Mouse (Mus musculus) kidney, adult 8-10 months (tissue): Measurements from ENCODE around the gene Ltb.

Experiments used
- DNase-seq, 2 experiments: peaks; one replicate each; pipeline ENCODE4 v3.0.0; 2022

The Ltb gene

GRCm38 (mm10) chr17:35165451-35166155, 28.6 kb upstream of the Ltb start:
- peak in 1 of 2 experiments; percentile 28 for DNase-seq

- DNase-seq, result peak; percentile 82
Observed at GRCm38 (mm10) chr17:35166352-35167035, 27.7 kb upstream of the Ltb start.

- DNase-seq, result no peak
Observed at GRCm38 (mm10) chr17:35167794-35168193, 26.4 kb upstream of the Ltb start.

- no peak for DNase-seq
Observed at GRCm38 (mm10) chr17:35168541-35169207, 25.6 kb upstream of the Ltb start.

- no peak for DNase-seq
Observed at GRCm38 (mm10) chr17:35172445-35173234, 21.6 kb upstream of the Ltb start.

GRCm38 (mm10) chr17:35173329-35173728, 20.9 kb upstream of the Ltb start:
- DNase-seq, result no peak

- no peak for DNase-seq
Observed at GRCm38 (mm10) chr17:35174201-35174977, 19.9 kb upstream of the Ltb start.

- no peak for DNase-seq
Observed at GRCm38 (mm10) chr17:35175382-35175781, 18.9 kb upstream of the Ltb start.

- DNase-seq, result no peak
Observed at GRCm38 (mm10) chr17:35175968-35176367, 18.3 kb upstream of the Ltb start, which contains the start of gene Aif1. Aif1 (minus strand) TSS chr17:35176068.

- DNase-seq, result peak; percentile 62 to 79
Observed at GRCm38 (mm10) chr17:35178528-35178927, 15.7 kb upstream of the Ltb start.

- DNase-seq, result no peak
Observed at GRCm38 (mm10) chr17:35180093-35180492, 14.1 kb upstream of the Ltb start.

- DNase-seq, result peak; percentile 44 to 68
Observed at GRCm38 (mm10) chr17:35185639-35186611, 8.3 kb upstream of the Ltb start.

- no peak for DNase-seq
Observed at GRCm38 (mm10) chr17:35186681-35187080, 7.6 kb upstream of the Ltb start.

- no peak for DNase-seq
Observed at GRCm38 (mm10) chr17:35187345-35187744, 6.9 kb upstream of the Ltb start.

- DNase-seq, result no peak
Observed at GRCm38 (mm10) chr17:35187959-35188610, 6.2 kb upstream of the Ltb start, which contains the start of gene Lst1. Lst1 (minus strand) TSS chr17:35188439.

- no peak for DNase-seq
Observed at GRCm38 (mm10) chr17:35189186-35189585, 5.1 kb upstream of the Ltb start.

- no peak for DNase-seq
Observed at GRCm38 (mm10) chr17:35190096-35190495, 4.1 kb upstream of the Ltb start.

- no peak for DNase-seq
Observed at GRCm38 (mm10) chr17:35191723-35192122, 2.5 kb upstream of the Ltb start.

GRCm38 (mm10) chr17:35192924-35193323, 1.3 kb upstream of the Ltb start:
- DNase-seq, result no peak
